Mouse (Mus musculus) ovary, adult 18-20 months (tissue): ENCODE results near the gene Hnrnpl.

Experiments used
- DNase-seq: peaks from one replicate; pipeline ENCODE4 v3.0.0; 2022; ENCODE audit warnings: low spot score, mixed read lengths

Gene Hnrnpl

GRCm38 (mm10) chr7:28808221-28808941 lies at the start of gene Hnrnpl:
Gene Hnrnpl, plus strand, starts transcription at chr7:28808541.
- peak; percentile 69 for DNase-seq

GRCm38 (mm10) chr7:28758623-28759022 lies 49.7 kb upstream of the Hnrnpl start:
- no peak for DNase-seq

- DNase-seq: no peak
Observed at GRCm38 (mm10) chr7:28761907-28762306, 46.4 kb upstream of the Hnrnpl start.

- no peak for DNase-seq
Observed at GRCm38 (mm10) chr7:28765211-28765610, 43.1 kb upstream of the Hnrnpl start.

- peak; percentile 96 for DNase-seq
Observed at GRCm38 (mm10) chr7:28766173-28766879, 42.0 kb upstream of the Hnrnpl start, which contains the start of gene Sirt2. Gene Sirt2, plus strand, starts transcription at chr7:28766735.

GRCm38 (mm10) chr7:28766910-28767309 lies 41.4 kb upstream of the Hnrnpl start:
- DNase-seq: no peak

GRCm38 (mm10) chr7:28767462-28767965 lies 40.8 kb upstream of the Hnrnpl start, which contains the start of gene Nfkbib:
Gene Nfkbib, minus strand, starts transcription at chr7:28767512.
- DNase-seq: no peak

GRCm38 (mm10) chr7:28769414-28769958 lies 38.9 kb upstream of the Hnrnpl start:
- no peak for DNase-seq

- DNase-seq: no peak
Observed at GRCm38 (mm10) chr7:28770309-28770708, 38.0 kb upstream of the Hnrnpl start.

- no peak for DNase-seq
Observed at GRCm38 (mm10) chr7:28771867-28772266, 36.5 kb upstream of the Hnrnpl start.

GRCm38 (mm10) chr7:28773163-28773562 lies 35.2 kb upstream of the Hnrnpl start:
- no peak for DNase-seq

- DNase-seq: no peak
Observed at GRCm38 (mm10) chr7:28774164-28774563, 34.2 kb upstream of the Hnrnpl start.

- DNase-seq: no peak
Observed at GRCm38 (mm10) chr7:28775129-28775528, 33.2 kb upstream of the Hnrnpl start.

GRCm38 (mm10) chr7:28778825-28779224 lies 29.5 kb upstream of the Hnrnpl start:
- DNase-seq: no peak

- DNase-seq: peak; percentile 52
Observed at GRCm38 (mm10) chr7:28780067-28780658, 28.2 kb upstream of the Hnrnpl start.

GRCm38 (mm10) chr7:28780857-28781256 lies 27.5 kb upstream of the Hnrnpl start:
- DNase-seq: no peak

GRCm38 (mm10) chr7:28781261-28781663 lies 27.1 kb upstream of the Hnrnpl start:
- no peak for DNase-seq

- no peak for DNase-seq
Observed at GRCm38 (mm10) chr7:28785161-28785560, 23.2 kb upstream of the Hnrnpl start.

GRCm38 (mm10) chr7:28787884-28788283 lies 20.5 kb upstream of the Hnrnpl start:
- no peak for DNase-seq

GRCm38 (mm10) chr7:28788307-28789195 lies 19.8 kb upstream of the Hnrnpl start, which contains the start of gene Rinl:
Gene Rinl, plus strand, starts transcription at chr7:28788969.
- no peak for DNase-seq

GRCm38 (mm10) chr7:28789235-28789634 lies 19.1 kb upstream of the Hnrnpl start:
- no peak for DNase-seq
